Mouse (Mus musculus): ENCODE data around the gene Vill.

Vill gene

DNA sequence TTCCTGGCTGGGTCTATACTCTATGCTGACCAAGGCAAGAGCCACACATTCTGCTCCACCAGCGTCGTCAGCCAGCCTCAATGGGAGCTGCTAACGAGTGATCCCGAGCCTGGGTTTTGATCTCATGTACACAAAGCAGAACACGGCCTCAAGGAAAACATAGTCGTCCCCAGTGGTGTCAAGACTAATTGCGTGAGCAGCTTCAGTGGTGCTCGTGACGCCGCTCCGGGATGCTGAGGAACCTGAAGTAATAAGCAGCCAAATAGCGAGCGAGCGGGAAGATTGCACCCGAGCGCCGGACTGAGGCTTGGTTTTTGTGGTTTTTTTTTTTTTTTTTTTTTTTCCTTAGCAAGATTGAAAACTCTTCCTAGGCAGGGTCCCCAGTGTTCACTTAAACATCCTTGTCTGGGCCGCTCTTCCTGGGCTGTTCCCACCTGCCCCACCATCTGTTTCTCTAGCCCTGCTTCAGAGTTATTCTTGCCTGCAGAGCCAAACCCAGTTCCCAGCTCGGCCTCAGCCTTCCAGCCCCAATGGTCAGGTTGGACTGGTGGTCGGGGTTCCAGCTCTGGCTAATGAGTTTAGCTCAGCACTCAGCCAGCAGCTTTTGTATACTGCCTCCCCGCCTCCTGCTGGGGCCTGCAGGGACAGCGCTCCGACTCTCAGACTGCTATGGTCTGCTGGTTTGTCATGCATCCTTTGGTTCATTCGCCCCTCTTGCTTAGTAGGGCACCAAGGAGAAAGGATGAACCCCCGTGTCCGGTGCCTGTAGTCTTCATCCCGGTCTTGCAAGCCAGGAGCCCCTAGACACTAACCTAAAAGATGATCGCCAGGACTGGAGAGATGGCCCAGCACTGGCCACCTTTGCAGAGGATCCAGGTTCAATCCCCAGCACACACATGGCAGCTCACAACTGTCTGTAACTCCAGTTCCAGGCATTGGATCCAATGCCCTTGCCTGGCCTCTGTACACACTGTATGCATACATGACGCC is 17.6 kb upstream of the Vill start:
- DNase-seq (ENCODE audit: low spot score), result no peak

DNA sequence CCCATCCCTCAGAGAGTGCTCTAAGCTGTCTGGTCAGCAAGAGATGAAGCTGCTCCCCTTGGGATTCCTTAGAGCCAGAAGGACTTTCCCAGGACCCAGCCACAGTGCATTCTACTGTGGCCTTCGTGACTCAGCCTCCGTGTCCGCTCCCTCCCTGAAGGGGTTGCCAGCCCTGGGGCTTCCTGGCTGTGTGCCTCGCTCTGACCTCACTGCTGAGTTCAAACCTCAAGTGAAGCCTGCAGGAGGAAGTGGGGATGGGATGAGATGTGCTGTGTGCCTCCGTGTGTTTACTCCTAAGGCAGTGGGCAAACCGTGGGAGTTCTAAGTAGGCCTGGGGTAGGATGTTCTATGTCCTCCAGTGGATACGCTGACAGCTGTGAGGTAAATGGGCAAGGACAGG is 16.7 kb upstream of the Vill start:
- DNase-seq (ENCODE audit: low spot score), result peak; percentile 11

GRCm38 (mm10) chr9:119037076-119037730 is 15.4 kb upstream of the Vill start:
- no peak for DNase-seq (ENCODE audit: low spot score)

GRCm38 (mm10) chr9:119038574-119038973 is 14.0 kb upstream of the Vill start:
- DNase-seq (ENCODE audit: low spot score), result no peak

DNA sequence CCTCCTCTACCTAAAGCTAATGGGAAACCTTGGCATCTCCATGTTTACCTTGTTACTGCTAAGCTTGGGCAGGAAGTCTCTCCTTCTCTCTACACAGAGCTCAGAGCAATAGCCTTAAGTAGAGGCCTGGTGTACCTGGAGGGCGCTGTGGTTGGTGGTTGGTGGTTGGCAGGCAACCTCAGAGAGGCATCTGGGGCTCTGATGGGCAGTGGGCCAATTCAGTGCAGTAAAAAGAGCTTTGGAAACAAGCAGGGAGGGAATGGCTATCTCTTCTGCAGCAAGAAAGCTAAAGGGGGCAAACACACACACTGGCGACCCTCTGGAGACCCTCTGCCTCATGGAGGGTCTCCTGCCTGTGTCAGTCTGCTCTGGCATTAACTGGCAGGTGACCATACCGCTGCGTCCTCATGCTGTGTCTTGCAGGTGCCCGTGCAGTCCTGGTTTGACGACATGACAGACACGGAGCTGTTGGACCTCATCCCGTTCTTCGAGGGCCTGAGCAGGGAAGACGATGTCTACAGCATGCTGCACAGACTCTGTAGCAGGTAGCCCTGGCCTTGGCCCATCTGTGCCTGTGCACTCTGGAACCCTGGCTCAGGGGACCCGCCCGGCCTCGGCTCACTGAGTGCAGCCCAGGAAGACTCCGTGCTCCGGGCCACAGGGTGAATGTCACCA is 12.3 kb upstream of the Vill start:
- DNase-seq (ENCODE audit: low spot score), result no peak

- DNase-seq (ENCODE audit: low spot score), result no peak
These were observed 4.2 kb upstream of the Vill start for GRCm38 (mm10) chr9:119048182-119048903.

- DNase-seq (ENCODE audit: low spot score), result no peak
These were observed 1.4 kb upstream of the Vill start for GRCm38 (mm10) chr9:119051158-119051557.

- DNase-seq (ENCODE audit: low spot score), result no peak
These were observed 1.5 kb downstream of the Vill start for GRCm38 (mm10) chr9:119053964-119054576.

DNA sequence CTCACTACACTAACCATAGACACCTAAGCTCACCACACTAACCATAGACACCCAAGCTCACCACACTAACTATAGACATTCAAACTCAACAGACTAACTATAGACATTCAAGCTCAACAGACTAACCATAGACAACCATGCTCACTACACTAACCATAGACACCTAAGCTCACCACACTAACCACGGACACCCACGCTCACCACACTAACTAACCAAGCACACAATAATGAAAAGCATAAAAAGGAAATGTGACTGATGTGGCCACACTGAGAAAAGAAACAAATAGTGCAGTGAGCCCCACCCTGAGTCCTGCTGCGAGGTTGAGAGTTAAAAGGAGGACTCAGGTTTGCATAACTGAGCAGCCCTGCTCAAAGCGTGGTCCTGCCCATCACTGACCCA is 2.8 kb downstream of the Vill start:
- DNase-seq (ENCODE audit: low spot score), result no peak

GRCm38 (mm10) chr9:119058245-119058644 is 5.7 kb downstream of the Vill start:
- DNase-seq (ENCODE audit: low spot score), result no peak

GRCm38 (mm10) chr9:119060701-119061100 is 8.1 kb downstream of the Vill start:
- DNase-seq (ENCODE audit: low spot score), result no peak

DNA sequence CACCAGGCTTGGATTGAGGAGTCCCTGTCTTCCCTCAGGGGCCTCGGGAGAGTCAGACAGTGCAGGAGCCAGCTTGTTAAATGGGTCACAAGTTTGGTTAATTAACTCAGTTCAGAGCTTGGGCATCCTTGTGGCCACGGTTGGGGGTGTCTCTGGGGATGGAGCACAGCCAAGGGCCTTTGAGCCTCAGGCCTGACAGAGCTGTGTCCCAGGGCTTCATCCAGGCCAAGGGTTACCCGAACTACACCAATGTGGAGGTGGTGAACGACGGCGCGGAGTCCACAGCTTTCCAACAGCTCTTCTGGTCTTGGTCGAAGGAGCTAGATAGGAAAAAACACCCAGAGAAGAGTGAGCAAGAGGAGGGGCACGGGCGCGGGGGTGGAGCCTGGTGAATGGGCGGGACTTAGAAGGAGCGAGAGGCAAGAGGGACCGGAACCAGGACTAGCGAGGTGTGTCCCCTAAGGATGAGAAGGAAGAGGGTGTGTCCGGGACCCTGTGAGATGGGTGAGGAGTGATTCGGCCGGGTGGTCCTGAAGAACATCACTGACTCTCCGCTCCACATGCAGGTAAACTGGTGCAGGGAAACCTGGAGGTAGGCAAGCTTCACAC is 10.6 kb downstream of the Vill start:
- no peak for DNase-seq (ENCODE audit: low spot score)

- no peak for DNase-seq (ENCODE audit: low spot score)
These were observed 11.7 kb downstream of the Vill start for GRCm38 (mm10) chr9:119064296-119064695.

DNA sequence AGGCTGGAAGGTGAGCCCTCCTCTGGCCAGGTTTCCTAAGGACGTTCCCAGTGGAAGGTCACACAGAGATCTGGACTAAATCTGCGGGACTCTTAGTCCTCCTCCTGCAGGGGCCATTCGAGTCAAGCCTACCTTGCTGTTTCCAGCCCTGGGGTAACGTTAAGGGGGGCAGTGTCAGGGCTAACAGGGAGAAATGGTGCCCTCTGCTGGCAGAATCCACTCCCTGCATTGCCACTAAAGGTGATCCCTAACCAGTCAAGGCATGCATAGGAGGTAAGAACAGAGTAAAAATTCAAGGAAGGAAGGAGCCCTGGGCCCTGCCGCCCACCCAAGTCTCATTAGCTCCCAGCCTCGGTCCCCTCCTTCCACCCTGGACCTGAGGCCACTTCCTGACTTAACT is 15.0 kb downstream of the Vill start:
- DNase-seq (ENCODE audit: low spot score), result peak; percentile 52

DNA sequence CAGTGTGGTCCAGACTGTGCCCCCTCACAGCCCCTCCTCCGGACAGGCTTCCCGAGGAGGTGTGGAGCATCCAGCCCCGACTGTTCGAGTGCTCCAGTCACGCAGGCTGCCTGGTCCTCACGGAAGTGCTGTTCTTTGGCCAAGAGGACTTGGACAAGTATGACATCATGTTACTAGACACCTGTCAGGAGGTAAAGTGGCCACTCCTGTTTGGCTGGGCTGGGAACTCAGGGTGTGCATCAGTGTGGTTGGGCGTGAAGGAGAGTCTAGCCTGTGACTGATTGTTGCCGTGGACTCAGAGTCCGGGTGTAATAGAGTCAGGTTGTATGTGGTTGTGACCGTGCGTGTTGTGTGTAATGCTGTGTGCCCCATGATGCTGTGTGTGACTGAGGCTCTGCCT is 15.7 kb downstream of the Vill start:
- DNase-seq (ENCODE audit: low spot score), result no peak

- no peak for DNase-seq (ENCODE audit: low spot score)
These were observed 17.7 kb downstream of the Vill start for GRCm38 (mm10) chr9:119070173-119070825.

GRCm38 (mm10) chr9:119071786-119072185 is 19.2 kb downstream of the Vill start:
- no peak for DNase-seq (ENCODE audit: low spot score)

GRCm38 (mm10) chr9:119073184-119073895 is 20.8 kb downstream of the Vill start:
- DNase-seq (ENCODE audit: low spot score), result no peak

DNA sequence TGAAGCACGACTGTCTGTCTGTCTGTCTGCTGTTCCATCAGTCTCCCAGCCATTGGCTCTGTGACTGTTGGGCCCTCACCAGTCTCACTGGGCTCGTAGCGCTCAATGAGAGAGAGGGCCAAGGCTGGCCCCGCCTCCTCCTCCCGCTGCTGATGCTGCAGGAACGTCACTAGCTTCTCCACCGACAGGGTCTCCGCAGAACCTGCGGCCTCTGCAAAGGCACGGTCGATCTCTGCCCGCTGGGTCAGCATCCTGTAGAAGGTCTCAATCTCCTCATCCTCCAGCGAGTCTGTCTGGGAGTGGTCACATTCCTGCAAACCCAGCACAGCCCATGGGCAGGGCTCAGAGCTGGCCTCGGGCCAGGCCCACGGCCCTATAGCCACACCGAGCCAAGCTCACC is 23.1 kb downstream of the Vill start:
- no peak for DNase-seq (ENCODE audit: low spot score)

Measured in yolk sac, embryonic 10.5 days (tissue).